Mouse (Mus musculus) brain, embryonic 14.5 days (tissue): Measurements from ENCODE around the gene Abl2.

Source experiments
- CTCF ChIP-seq: fragments of 200-500 bp; IDR thresholded peaks from 2 replicates; pipeline ENCODE4 v1.5.1; 2012; ENCODE audit warnings: inconsistent platforms, mild to moderate bottlenecking, moderate library complexity, borderline replicate concordance; ENCODE audit not compliant: insufficient read depth, insufficient read length; ENCODE audit errors: extremely low read depth
- POLR2A ChIP-seq: fragments of 200-500 bp; IDR thresholded peaks from 2 replicates; pipeline ENCODE4 v1.6.1; 2012; ENCODE audit warnings: mild to moderate bottlenecking, inconsistent platforms, borderline replicate concordance; ENCODE audit not compliant: poor library complexity, insufficient read depth, insufficient read length, severe bottlenecking; ENCODE audit errors: extremely low read depth

- no peak for TF ChIP-seq CTCF
- no peak for TF ChIP-seq POLR2A
Observed at GRCm38 (mm10) chr1:156537031-156537430, 21.6 kb upstream of the Abl2 start.
